Mouse (Mus musculus) cerebellum, adult (tissue): Measurements from ENCODE around the gene Gm43552.

Experiments
- ATAC-seq: cut with Nextera tagmentation; 2 replicates; pipeline ENCODE4 v1.9.2; 2017; ENCODE audit warnings: mild to moderate bottlenecking, moderate library complexity, mixed read lengths; ENCODE audit not compliant: insufficient number of reproducible peaks, low FRiP score, low TSS enrichment

Gm43552 gene

DNA sequence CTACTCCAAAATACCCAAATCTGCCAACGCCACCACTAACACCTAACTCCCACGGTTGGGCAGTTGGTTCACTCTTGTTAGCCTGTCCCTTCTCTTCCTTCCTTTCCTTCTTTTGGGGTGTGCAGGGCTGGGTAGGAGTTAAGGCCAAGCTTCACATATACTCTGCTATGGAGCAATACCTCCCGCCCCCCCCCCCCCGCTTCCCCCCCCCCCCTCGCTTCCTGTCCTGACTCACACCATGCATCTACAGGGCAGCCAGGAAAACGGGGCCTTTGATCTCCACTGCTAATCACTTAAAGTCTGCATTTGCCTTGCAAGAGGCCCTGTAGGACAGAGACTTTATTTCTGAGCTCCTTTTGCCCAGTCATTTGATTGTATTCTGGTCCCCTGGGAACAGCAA lies 47.7 kb downstream of the Gm43552 start:
- ATAC-seq = no peak

DNA sequence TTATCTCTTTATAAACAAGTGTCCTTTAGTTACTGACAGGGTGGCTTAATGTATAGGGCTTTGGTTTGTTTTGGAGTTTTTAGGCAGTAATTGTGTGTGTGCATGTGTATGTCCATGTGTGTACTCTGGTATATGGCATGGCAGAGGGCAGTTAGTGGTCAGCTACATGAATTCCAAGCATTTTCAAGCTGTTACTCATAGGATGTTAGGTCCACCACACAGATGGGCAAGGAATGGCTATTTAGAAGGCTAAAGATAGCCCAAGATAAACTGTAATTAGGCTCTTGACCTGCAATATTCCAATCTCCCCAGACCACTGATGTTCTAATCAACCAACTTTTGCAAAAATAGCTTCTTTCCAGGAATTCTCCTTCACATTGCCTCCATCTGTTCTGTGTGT lies 54.6 kb downstream of the Gm43552 start:
- no peak for ATAC-seq

- peak; percentile 95 for ATAC-seq
Observed at GRCm38 (mm10) chr5:65435806-65436561, 56.6 kb downstream of the Gm43552 start, which contains the start of gene Ugdh. TSS of gene Ugdh (minus strand) at chr5:65435949.

- ATAC-seq = no peak; the same call in 1 of the 2 replicates
Observed at GRCm38 (mm10) chr5:65435363-65435805, 57.2 kb downstream of the Gm43552 start.

DNA sequence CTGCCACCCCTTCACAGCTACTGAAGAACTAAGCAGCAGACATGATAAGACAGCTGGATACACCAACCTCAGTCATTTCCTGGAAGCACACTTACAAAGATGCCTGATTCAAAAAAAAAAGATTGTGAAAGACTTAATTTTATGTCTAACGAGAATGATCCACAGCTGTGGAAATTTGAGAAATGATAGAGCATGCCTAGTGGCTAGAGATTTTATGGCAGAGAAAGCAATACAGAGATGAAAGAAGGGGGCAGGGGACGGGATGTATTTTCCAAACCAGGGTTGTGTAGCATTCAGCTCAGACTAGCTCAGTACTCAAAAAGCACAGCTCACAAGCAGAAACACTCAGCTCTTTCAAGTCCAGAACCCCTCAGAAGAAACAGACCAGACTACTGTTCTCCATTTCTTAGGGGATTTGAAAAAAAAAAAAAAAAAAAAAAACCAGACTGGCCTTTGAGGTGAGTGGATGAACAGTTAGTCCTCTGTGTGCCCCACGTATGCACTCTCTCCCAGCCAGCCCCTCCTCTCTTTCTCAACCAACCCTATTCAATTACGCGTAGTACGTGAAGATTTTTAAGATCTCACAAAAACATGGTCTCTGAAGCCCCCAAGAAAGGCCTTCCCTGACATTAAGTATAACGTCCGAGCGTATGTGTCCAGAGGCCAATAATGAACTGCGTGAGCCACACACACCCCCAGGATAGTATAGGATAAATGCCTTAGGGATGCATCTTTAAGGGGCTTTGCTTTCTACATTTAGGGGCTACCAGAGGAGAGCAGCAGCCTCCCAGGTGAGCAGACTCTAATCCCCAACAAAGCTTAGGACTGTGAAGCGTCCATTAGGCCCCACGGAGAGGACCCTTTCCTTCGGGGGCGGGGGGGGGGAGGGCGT lies 57.9 kb downstream of the Gm43552 start:
- no peak for ATAC-seq

GRCm38 (mm10) chr5:65429441-65429840 lies 63.2 kb downstream of the Gm43552 start:
- no peak for ATAC-seq

- no peak for ATAC-seq
Observed at GRCm38 (mm10) chr5:65428321-65428720, 64.3 kb downstream of the Gm43552 start.

DNA sequence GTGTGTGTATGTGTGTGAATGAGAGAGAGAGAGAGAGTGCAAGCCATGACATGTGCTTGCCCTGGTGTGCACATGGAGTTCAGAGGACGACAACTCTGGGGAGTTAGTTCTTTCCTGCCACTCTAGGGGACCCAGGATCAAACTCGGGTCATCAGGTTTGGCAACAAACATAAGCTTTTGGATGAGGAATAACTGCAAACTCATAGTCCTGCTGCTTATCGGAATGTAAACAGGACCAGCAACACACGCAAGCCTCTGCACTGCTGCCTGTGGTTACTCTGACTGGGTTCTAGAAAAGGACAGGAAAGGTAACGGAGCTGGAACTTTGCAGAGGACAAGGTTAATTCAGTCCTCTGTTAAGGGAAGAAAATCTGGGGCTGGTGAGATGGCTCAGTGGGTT lies 67.4 kb downstream of the Gm43552 start:
- no peak for ATAC-seq

- ATAC-seq = no peak
Observed at GRCm38 (mm10) chr5:65424215-65424614, 68.4 kb downstream of the Gm43552 start.

DNA sequence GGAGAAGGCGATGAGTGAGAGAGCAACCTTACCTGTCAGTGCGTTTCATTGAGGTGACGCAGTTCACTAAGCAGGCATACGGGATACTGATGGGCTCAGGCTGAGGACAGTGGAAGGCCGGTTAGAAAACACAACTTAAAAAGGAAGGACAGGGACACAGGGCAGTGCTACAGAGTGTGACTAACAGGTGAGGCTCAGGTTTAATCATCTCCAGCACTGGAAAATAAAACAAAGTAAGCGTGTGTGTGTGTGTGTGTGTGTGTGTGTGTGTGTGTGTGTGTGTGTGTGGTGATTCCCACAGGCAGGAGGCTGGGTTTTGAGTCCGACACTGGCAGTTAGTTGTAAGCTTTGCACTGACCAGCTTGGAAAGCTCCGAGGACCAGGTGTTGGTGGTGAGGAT lies 69.8 kb downstream of the Gm43552 start:
- no peak for ATAC-seq

DNA sequence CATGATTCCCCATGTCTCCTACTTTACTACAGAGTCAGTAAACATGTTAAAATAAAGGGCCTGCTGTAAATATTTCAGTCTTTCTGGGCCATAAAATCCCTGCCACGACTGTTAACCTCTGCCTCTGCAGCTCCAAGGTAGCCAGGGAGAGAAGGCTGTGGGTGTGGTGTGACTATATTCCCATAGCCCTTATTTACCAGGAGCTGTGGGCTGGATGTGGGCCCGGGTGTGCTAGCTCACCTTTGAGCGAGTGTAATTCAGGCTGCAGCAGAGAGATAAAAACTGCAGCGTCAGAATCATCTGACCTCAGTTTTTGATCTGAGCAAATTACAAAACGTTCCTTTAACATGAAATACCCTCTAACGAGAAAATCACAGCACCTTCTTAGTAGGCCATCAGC lies 71.8 kb downstream of the Gm43552 start:
- no peak for ATAC-seq

DNA sequence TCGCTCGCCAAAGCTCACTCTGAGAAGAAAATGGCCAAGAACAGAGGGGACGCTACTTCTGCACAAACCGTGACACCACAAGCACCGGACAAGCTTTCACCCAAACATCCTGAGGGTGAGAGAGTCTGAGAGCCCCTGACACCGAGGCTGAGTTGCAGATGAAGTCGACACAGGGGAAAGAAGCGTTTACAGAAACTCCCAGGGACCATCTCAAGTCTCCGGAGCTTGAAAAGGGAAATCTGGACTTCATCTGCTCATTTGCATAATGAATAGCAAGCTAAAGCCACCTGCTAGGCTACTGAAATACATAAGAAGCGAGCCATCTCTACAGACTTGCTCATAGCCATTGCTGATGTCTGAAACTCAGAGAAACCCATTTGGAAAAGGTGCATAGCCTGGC lies 73.5 kb downstream of the Gm43552 start:
- ATAC-seq = no peak

DNA sequence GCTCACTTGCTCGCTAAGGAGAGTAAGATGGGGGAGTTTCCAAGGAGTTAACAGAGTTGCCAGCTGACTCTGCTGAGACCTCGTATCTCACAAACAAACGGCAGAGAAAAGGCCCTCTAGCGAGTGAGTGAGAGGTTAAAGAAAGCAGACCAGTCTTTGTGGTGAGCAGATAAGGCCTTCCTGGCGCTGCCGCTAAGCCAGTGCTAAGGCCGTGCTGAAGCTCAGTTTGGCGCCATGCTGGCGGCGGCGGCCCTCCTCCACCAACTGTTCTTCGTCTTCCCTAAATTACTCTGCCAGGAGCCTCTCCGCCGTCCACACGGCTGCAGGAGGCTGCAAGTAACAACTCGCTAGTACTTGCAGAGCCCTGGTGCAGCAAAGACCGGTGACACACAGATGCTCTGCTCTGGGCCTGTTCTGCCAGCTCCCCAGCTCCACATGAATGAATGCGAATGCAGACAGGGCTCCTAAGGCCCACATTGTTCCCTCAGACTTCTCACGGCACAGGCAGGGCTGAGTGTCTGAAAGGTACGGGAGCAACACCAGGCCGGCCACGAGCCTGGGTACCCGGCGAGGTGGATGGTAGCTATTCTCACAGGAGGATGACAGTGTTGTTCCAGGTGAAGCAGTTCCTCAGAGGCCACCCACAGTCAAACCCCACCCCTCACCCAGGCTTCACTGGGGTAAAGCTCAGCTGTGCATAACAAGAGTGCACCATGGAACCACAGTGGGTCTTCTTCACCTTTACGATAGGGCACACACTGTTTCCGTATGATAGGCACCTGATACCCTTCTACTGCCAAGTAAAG lies 76.8 kb downstream of the Gm43552 start:
- peak; percentile 36; the same call in 1 of the 2 replicates for ATAC-seq

- ATAC-seq = no peak
Observed at GRCm38 (mm10) chr5:65407989-65408388, 84.6 kb downstream of the Gm43552 start.

DNA sequence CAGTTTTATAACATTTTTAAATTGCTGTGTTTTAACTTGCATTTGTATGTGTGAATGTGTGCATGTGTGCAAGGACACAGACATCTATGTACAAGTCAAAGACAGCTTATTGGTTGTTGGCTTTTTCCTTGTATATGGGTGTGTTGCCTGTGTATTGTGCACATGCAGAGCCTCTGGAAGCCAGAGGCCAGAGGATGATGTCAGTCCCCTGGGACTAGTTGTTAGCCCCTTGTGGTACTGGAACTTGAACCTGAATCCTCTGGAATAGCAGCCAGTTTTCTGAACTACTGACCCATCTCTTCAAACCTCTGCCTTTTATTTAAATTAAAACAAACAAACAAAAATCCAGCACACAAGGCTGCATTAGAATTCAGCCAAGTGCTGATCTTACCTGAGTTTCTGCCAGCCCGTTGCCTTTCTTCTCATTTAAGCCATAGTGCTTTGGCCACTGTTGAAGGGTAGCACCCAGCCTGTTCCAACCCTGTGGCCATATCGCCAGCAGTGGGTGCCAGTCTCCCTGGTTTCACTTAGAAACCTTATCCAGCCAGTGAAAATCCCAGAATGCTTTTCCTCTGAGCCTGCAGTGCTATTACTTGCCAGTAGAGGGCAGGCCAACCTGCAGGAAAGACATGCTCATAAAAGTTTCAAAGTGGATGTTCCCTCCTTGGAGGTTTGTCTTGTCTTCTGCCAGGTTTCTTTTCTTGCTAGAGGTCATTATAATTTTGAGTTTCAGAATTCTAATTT lies 91.2 kb downstream of the Gm43552 start:
- ATAC-seq = peak; percentile 93

GRCm38 (mm10) chr5:65394425-65394824 lies 98.2 kb downstream of the Gm43552 start:
- ATAC-seq = no peak

DNA sequence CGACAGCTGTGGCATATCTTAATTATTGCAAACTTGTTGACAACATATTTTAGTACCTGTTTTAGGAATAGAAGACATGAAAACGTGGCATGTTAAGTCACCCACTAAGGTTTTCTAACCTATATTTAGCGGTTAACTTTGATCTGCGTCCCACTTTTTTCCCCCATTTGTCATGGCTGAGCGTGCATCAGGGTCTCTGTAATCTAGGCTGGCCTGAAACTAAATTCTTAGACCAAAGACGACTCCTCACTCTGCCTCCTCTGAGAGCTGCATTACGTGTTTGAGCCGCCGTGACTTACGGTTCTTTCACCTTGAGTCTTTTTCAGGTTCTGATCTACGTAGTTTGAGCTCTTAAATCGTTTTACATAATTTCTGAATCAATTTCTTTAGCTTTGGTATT lies 100.9 kb downstream of the Gm43552 start:
- ATAC-seq = no peak

DNA sequence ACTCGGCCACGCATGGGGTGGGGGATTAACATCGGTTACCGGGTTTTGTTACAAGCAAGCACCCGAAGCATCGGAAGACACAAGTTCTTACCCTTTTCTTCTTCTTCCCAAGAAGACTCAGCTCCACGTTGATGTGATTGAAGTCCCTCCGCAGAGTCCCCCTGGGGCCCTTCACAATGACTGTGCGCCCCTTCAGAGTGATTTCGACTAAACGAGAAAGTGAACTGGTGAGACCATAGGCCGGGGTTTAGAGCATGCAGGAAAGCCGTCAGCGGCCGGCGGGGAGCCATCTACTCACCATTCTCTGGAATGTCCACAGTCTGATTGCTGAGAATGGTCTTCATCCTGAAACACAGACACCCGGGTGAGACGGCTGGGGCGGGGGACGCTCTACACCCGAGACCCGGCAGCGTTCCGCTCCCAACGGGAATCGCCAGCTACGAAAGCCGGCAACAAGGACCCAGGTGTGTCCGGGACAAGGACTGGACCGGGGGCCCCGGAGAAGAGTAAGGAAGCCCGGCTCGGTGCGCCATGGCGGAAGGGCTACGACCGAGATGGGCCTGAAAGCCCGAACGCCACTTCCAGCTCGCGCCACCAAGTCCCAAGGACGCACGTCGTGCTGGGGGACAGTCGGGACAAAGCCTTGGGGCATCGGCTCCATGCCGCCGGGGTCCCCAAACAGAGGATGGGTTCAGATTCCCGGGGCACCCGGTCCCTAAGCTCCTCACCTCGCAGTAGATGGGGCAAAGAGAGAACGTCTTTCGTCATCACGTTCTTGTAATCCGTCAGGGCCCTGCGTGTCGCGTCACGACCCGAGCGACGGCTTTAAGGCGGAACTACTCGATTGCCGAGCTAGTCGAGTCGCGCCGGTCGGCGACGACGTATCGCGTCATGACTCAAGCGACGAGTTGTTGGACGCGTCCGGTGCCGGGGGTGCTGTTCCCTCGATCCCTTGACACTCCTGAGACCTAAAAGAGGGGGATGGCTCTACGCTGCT lies 101.7 kb downstream of the Gm43552 start, which contains the start of the genes Rpl9 and Lias:
Rpl9 (minus strand) TSS at position 797 of the 997 bp plus-strand sequence.
Lias (plus strand) TSS at position 850 of the 997 bp plus-strand sequence.
- peak; percentile 96 for ATAC-seq
